Mouse (Mus musculus): ENCODE results near the gene Abcb11. TPM values are rescaled to one million over a fixed set of nuclear protein-coding genes. Genes with fewer than 3 reads are reported as not detected.

Gene Abcb11
- total and polyA plus RNA-seq, 3 experiments: 0.16 TPM; not detected in 2

- H3K4me1 ChIP-seq (ENCODE audit: control insufficient read depth in 1 of 2, insufficient read depth in 2 of 2): no peaks in the 10 kb centered on the region
- no peak overlapping the region for H3K27ac ChIP-seq (ENCODE audit: insufficient read depth, low read depth)
- no peaks in the 10 kb centered on the region for H3K9me3 ChIP-seq (replicated peaks; ENCODE audit: low read length)
- dilution Hi-C loops (cut with MboI; ENCODE audit: extremely low pct_ligation_motif_present, extremely low pct_unique_long_range_greater_than_20kb, low sequenced_read_pairs) (no loop called here), in situ Hi-C loops (cut with MboI; ENCODE audit: low pct_ligation_motif_present, low pct_unique_long_range_greater_than_20kb, low sequenced_read_pairs) (no loop called here)
- H3K9ac ChIP-seq (ENCODE audit: insufficient read depth, low read depth): no peak overlapping the region
- H3K79me2 ChIP-seq (replicated peaks; ENCODE audit: control insufficient read depth, extremely low read depth, insufficient read depth, poor library complexity, severe bottlenecking): no peaks in the 10 kb centered on the region
- TF ChIP-seq TCF12 (IDR thresholded peaks at IDR 0.05; ENCODE audit: low read depth, low read length) (no peak), USF1 (IDR thresholded peaks at IDR 0.05; ENCODE audit: low read depth, low read length) (no peak), ZKSCAN1 (IDR thresholded peaks at IDR 0.05; ENCODE audit: borderline replicate concordance, low read depth, low read length) (no peak), SIN3A (IDR thresholded peaks at IDR 0.05; ENCODE audit: low read length) (no peak), POLR2A (IDR thresholded peaks at IDR 0.05; ENCODE audit: low read depth, low read length) (no peak), NRF1 (IDR thresholded peaks at IDR 0.05; ENCODE audit: low read depth, low read length) (no peak), SMC3 (IDR thresholded peaks at IDR 0.05; ENCODE audit: low read depth, low read length) (no peak), ETS1 (conservative IDR thresholded peaks at IDR 0.05; ENCODE audit: low read depth, low read length) (no peak), JUN (IDR thresholded peaks at IDR 0.05; ENCODE audit: insufficient read depth, low read depth, low read length) (no peak), BHLHE40 (IDR thresholded peaks at IDR 0.05; ENCODE audit: low read depth, low read length) (no peak), MAFK (IDR thresholded peaks at IDR 0.05; ENCODE audit: insufficient replicate concordance, low read length) (no peak), CHD2 (IDR thresholded peaks at IDR 0.05; ENCODE audit: low read length) (no peak), CHD1 (IDR thresholded peaks at IDR 0.05; ENCODE audit: low read depth, low read length) (no peak), POLR2AphosphoS2 (IDR thresholded peaks at IDR 0.05; ENCODE audit: low read depth, low read length) (no peak), E2F4 (IDR thresholded peaks at IDR 0.05; ENCODE audit: insufficient replicate concordance, low read depth, low read length) (no peak), RAD21 (IDR thresholded peaks at IDR 0.05; ENCODE audit: low read depth, low read length) (no peak), CTCF (conservative IDR thresholded peaks at IDR 0.05 in 1 of 2, IDR thresholded peaks at IDR 0.05 in 1 of 2; ENCODE audit: low read depth in 2 of 2, low read length in 2 of 2) (no peak)
- H3K4me3 ChIP-seq (replicated peaks in 1 of 3; ENCODE audit: low read depth in 2 of 3, low read length in 2 of 3, poor library complexity in 1 of 3): no peak overlapping the region
- no peaks in the 10 kb centered on the region for H3K36me3 ChIP-seq (replicated peaks in 1 of 2; ENCODE audit: control insufficient read depth in 1 of 2, insufficient read depth in 1 of 2, low read length in 1 of 2)
- no peak for DNase-seq (ENCODE audit: extremely low read depth)
- H3K4me2 ChIP-seq (ENCODE audit: insufficient read depth, low read depth, poor library complexity, severe bottlenecking): no peak overlapping the region
- H3K27me3 ChIP-seq (replicated peaks): no peaks in the 10 kb centered on the region
Measured at GRCm38 (mm10) chr2:69234976-69235678, 107.3 kb downstream of the Abcb11 start.

GRCm38 (mm10) chr2:69232101-69232500 lies 110.3 kb downstream of the Abcb11 start:
- no peaks in the 10 kb centered on the region for H3K36me3 ChIP-seq (replicated peaks in 1 of 2; ENCODE audit: control insufficient read depth in 1 of 2, insufficient read depth in 1 of 2, low read length in 1 of 2)
- H3K27ac ChIP-seq (ENCODE audit: insufficient read depth, low read depth): no peak overlapping the region
- no peaks in the 10 kb centered on the region for H3K9me3 ChIP-seq (replicated peaks; ENCODE audit: low read length)
- no peak for TF ChIP-seq JUN (IDR thresholded peaks at IDR 0.05; ENCODE audit: insufficient read depth, low read depth, low read length)
- no peak for TF ChIP-seq IRF4 (IDR thresholded peaks at IDR 0.05; ENCODE audit: low read depth, low read length)
- TF ChIP-seq NRF1 (IDR thresholded peaks at IDR 0.05; ENCODE audit: low read depth, low read length): no peak
- TF ChIP-seq POLR2A (IDR thresholded peaks at IDR 0.05; ENCODE audit: low read depth, low read length): no peak
- no peak for TF ChIP-seq ELF1 (IDR thresholded peaks at IDR 0.05; ENCODE audit: low read depth, low read length)
- no peak for TF ChIP-seq BHLHE40 (IDR thresholded peaks at IDR 0.05; ENCODE audit: low read depth, low read length)
- no peak for TF ChIP-seq GABPA (IDR thresholded peaks at IDR 0.05; ENCODE audit: insufficient replicate concordance, low read depth, low read length)
- no peak for TF ChIP-seq MYC (IDR thresholded peaks at IDR 0.05; ENCODE audit: low read depth, low read length)
- TF ChIP-seq ZMIZ1 (IDR thresholded peaks at IDR 0.05; ENCODE audit: low read depth, low read length): no peak
- TF ChIP-seq USF1 (IDR thresholded peaks at IDR 0.05; ENCODE audit: low read depth, low read length): no peak
- TF ChIP-seq RAD21 (IDR thresholded peaks at IDR 0.05; ENCODE audit: low read depth, low read length): no peak
- TF ChIP-seq SIN3A (IDR thresholded peaks at IDR 0.05; ENCODE audit: low read length): no peak
- no peak for TF ChIP-seq TCF12 (IDR thresholded peaks at IDR 0.05; ENCODE audit: low read depth, low read length)
- no peak for TF ChIP-seq ZNF384 (IDR thresholded peaks at IDR 0.05; ENCODE audit: low read depth, low read length)
- TF ChIP-seq MAX (IDR thresholded peaks at IDR 0.05; ENCODE audit: low read length): no peak
- no peak for TF ChIP-seq PAX5 (IDR thresholded peaks at IDR 0.05; ENCODE audit: low read length)
- TF ChIP-seq ZC3H11A (IDR thresholded peaks at IDR 0.05; ENCODE audit: low read depth, low read length): no peak
- TF ChIP-seq UBTF (IDR thresholded peaks at IDR 0.05; ENCODE audit: low read depth, low read length): no peak
- dilution Hi-C loops (cut with MboI; ENCODE audit: extremely low pct_ligation_motif_present, extremely low pct_unique_long_range_greater_than_20kb, low sequenced_read_pairs): no loop called here
- no peak overlapping the region for H3K4me3 ChIP-seq (replicated peaks in 1 of 3; ENCODE audit: low read depth in 2 of 3, low read length in 2 of 3, poor library complexity in 1 of 3)
- no peak overlapping the region for H3K4me2 ChIP-seq (ENCODE audit: insufficient read depth, low read depth, poor library complexity, severe bottlenecking)
- no peaks in the 10 kb centered on the region for H3K79me2 ChIP-seq (replicated peaks; ENCODE audit: control insufficient read depth, extremely low read depth, insufficient read depth, poor library complexity, severe bottlenecking)
- in situ Hi-C loops (cut with MboI; ENCODE audit: low pct_ligation_motif_present, low pct_unique_long_range_greater_than_20kb, low sequenced_read_pairs): no loop called here
- no peak overlapping the region for H3K9ac ChIP-seq (ENCODE audit: insufficient read depth, low read depth)
- no peaks in the 10 kb centered on the region for H3K27me3 ChIP-seq (replicated peaks)
- H3K4me1 ChIP-seq (ENCODE audit: control insufficient read depth in 1 of 2, insufficient read depth in 2 of 2): no peaks in the 10 kb centered on the region
- DNase-seq (ENCODE audit: extremely low read depth): no peak
